Mouse (Mus musculus) CD4-positive, CD25-positive, alpha-beta regulatory T cell, adult 9 weeks (primary cell): ENCODE measurements around the gene Ptcd1. TPM values are rescaled to one million over a fixed set of nuclear protein-coding genes. Genes with fewer than 3 reads are reported as not detected.

Experiments used
- polyA plus RNA-seq: library from polyadenylated mRNA; unstranded; fragments of 100-300 nt; shearing (Covaris generic); gene quantifications from one replicate; pipeline ENCODE4 v1.2.1, GENCODE M21; 2017

Gene Ptcd1
- polyA plus RNA-seq: 34.3 TPM

GRCm38 (mm10) chr5:145166536-145167305 is at the start of gene Ptcd1, which contains the start of gene Cpsf4:
TSS of gene Ptcd1 (minus strand) at chr5:145167108.
TSS of gene Cpsf4 (plus strand) at chr5:145167213.

GRCm38 (mm10) chr5:145203936-145204691 is 37.2 kb upstream of the Ptcd1 start, which contains the start of gene Zkscan5:
TSS of gene Zkscan5 (plus strand) at chr5:145204562.

GRCm38 (mm10) chr5:145201321-145201991 is 34.5 kb upstream of the Ptcd1 start, which contains the start of gene Zkscan14:
TSS of gene Zkscan14 (minus strand) at chr5:145201868.

GRCm38 (mm10) chr5:145191962-145192361 is 25.1 kb upstream of the Ptcd1 start, which contains the start of gene Atp5j2:
TSS of gene Atp5j2 (minus strand) at chr5:145192062.

GRCm38 (mm10) chr5:145139571-145140519 is 27.1 kb downstream of the Ptcd1 start, which contains the start of the genes Pdap1 and Bud31:
TSS of gene Pdap1 (minus strand) at chr5:145140238.
TSS of gene Bud31 (plus strand) at chr5:145140362.

GRCm38 (mm10) chr5:145114071-145114605 is 52.8 kb downstream of the Ptcd1 start, which contains the start of gene Arpc1b:
TSS of gene Arpc1b (plus strand) at chr5:145114215.

Other genes starting within 250 kb of the Ptcd1 start
- gene Smurf1, start 201.3 kb downstream of the Ptcd1 start, polyA plus RNA-seq: 3.6 TPM
- gene Gm4871, start 134.4 kb downstream of the Ptcd1 start, polyA plus RNA-seq: not detected
- not detected for gene 1700018F24Rik, start 124.1 kb downstream of the Ptcd1 start, polyA plus RNA-seq
- 109 TPM for gene Arpc1a, start 83.3 kb downstream of the Ptcd1 start, polyA plus RNA-seq
- not detected for gene Kpna7, start 83.1 kb downstream of the Ptcd1 start, polyA plus RNA-seq
- 1,330 TPM for gene Arpc1b, start 52.9 kb downstream of the Ptcd1 start, polyA plus RNA-seq
- 56.0 TPM for gene Pdap1, start 26.9 kb downstream of the Ptcd1 start, polyA plus RNA-seq
- 232 TPM for gene Bud31, start 26.7 kb downstream of the Ptcd1 start, polyA plus RNA-seq
- 32.3 TPM for gene Cpsf4, start 105 bp upstream of the Ptcd1 start, polyA plus RNA-seq
- gene Atp5j2, start 25.0 kb upstream of the Ptcd1 start, polyA plus RNA-seq: 488 TPM
- 30.7 TPM for gene Zkscan14, start 34.8 kb upstream of the Ptcd1 start, polyA plus RNA-seq
- 10.9 TPM for gene Zkscan5, start 37.5 kb upstream of the Ptcd1 start, polyA plus RNA-seq
- 62.6 TPM for gene Zfp655, start 64.6 kb upstream of the Ptcd1 start, polyA plus RNA-seq
- gene Zscan25, start 113.4 kb upstream of the Ptcd1 start, polyA plus RNA-seq: 0.97 TPM
- not detected for gene Cyp3a57, start 178.2 kb upstream of the Ptcd1 start, polyA plus RNA-seq